Mouse (Mus musculus) MEL (cell line): ENCODE data around the gene Igfbp2. TPM values are rescaled to one million over a fixed set of nuclear protein-coding genes. Genes with fewer than 3 reads are reported as not detected.

Experiments used
- DNase-seq: peaks from one replicate; pipeline ENCODE4 v3.0.0; 2011; ENCODE audit warnings: low read depth, low spot score
- H3K27ac ChIP-seq: 2 replicates; pipeline ENCODE4 v1.5.1; 2012; ENCODE audit warnings: low read depth, mild to moderate bottlenecking, control low read depth, low read length, moderate library complexity; ENCODE audit not compliant: control insufficient read depth
- H3K27me3 ChIP-seq, 2 experiments: fragments of 150-350 bp in 1 of 2; sonication (generic) in 1 of 2; 2 replicates each; pipeline ENCODE4 v1.6.1; 2012; ENCODE audit warnings: low read length in 2 of 2, mild to moderate bottlenecking in 2 of 2, improper control_type of control experiment in 1 of 2, moderate library complexity in 1 of 2; ENCODE audit not compliant: insufficient read depth in 2 of 2, control insufficient read depth in 1 of 2
- H3K36me3 ChIP-seq, 2 experiments: 2 replicates each; pipeline ENCODE4 v1.6.1; 2012 to 2014; ENCODE audit warnings: low read length in 2 of 2, improper control_type of control experiment in 1 of 2, inconsistent platforms in 1 of 2, mild to moderate bottlenecking in 1 of 2; ENCODE audit not compliant: insufficient read depth in 2 of 2, control insufficient read depth in 1 of 2
- H3K4me1 ChIP-seq, 2 experiments: fragments of 150-350 bp in 1 of 2; sonication (generic) in 1 of 2; 2 replicates each; pipeline ENCODE4 v1.6.1; 2012; ENCODE audit warnings: low read length in 2 of 2, improper control_type of control experiment in 1 of 2, mild to moderate bottlenecking in 1 of 2; ENCODE audit not compliant: insufficient read depth in 2 of 2, control insufficient read depth in 1 of 2
- H3K4me3 ChIP-seq, 2 experiments: fragments of 150-350 bp in 1 of 2; sonication (generic) in 1 of 2; 2 replicates each; pipeline ENCODE4 v1.5.1; 2012; ENCODE audit warnings: low read depth in 2 of 2, low read length in 2 of 2, mild to moderate bottlenecking in 2 of 2, moderate library complexity in 2 of 2, control low read depth in 1 of 2, improper control_type of control experiment in 1 of 2; ENCODE audit not compliant: control insufficient read depth in 1 of 2, insufficient read depth in 1 of 2
- H3K79me2 ChIP-seq: 2 replicates; pipeline ENCODE4 v1.6.1; 2012; ENCODE audit warnings: mild to moderate bottlenecking, low read length, moderate library complexity; ENCODE audit not compliant: control insufficient read depth, poor library complexity, insufficient read depth
- H3K9ac ChIP-seq: 2 replicates; pipeline ENCODE4 v1.6.1; 2012; ENCODE audit warnings: low read depth, mild to moderate bottlenecking, control low read depth, low read length, moderate library complexity; ENCODE audit not compliant: control insufficient read depth, poor library complexity, severe bottlenecking
- H3K9me3 ChIP-seq: fragments of 150-350 bp; sonication (generic); replicated peaks from 2 replicates; pipeline ENCODE4 v1.6.1; 2012; ENCODE audit warnings: mild to moderate bottlenecking, low read length, improper control_type of control experiment, moderate library complexity; ENCODE audit not compliant: insufficient read depth
- CHD1 ChIP-seq: IDR thresholded peaks from 2 replicates; pipeline ENCODE4 v1.6.1; 2012; ENCODE audit warnings: low read depth, mild to moderate bottlenecking, inconsistent platforms, low read length, improper control_type of control experiment
- CHD2 ChIP-seq: IDR thresholded peaks from 2 replicates; pipeline ENCODE4 v1.6.1; 2011; ENCODE audit warnings: low read length, improper control_type of control experiment
- E2F4 ChIP-seq: IDR thresholded peaks from 2 replicates; pipeline ENCODE4 v1.6.1; 2011; ENCODE audit warnings: low read depth, low read length, improper control_type of control experiment, borderline replicate concordance
- ELF1 ChIP-seq: IDR thresholded peaks from 2 replicates; pipeline ENCODE4 v1.6.1; 2014; ENCODE audit warnings: low read depth, mild to moderate bottlenecking, inconsistent platforms, low read length, improper control_type of control experiment, moderate library complexity
- EP300 ChIP-seq, 2 experiments: IDR thresholded peaks; 2 replicates each; pipeline ENCODE4 v1.6.1; 2011; ENCODE audit warnings: improper control_type of control experiment in 2 of 2, low read length in 2 of 2, low read depth in 1 of 2, mild to moderate bottlenecking in 1 of 2
- ETS1 ChIP-seq: IDR thresholded peaks from 2 replicates; pipeline ENCODE4 v1.6.1; 2012; ENCODE audit warnings: low read depth, mild to moderate bottlenecking, inconsistent platforms, low read length, improper control_type of control experiment, moderate library complexity
- GATA1 ChIP-seq: IDR thresholded peaks from 2 replicates; pipeline ENCODE4 v1.6.1; 2011; ENCODE audit warnings: low read depth, low read length, improper control_type of control experiment
- HCFC1 ChIP-seq: IDR thresholded peaks from 2 replicates; pipeline ENCODE4 v1.6.1; 2012; ENCODE audit warnings: low read depth, mild to moderate bottlenecking, inconsistent platforms, low read length, improper control_type of control experiment, moderate library complexity
- JUND ChIP-seq: IDR thresholded peaks from 2 replicates; pipeline ENCODE4 v1.6.1; 2011; ENCODE audit warnings: low read depth, mild to moderate bottlenecking, improper control_type of control experiment, low read length
- MAFK ChIP-seq: IDR thresholded peaks from 2 replicates; pipeline ENCODE4 v1.6.1; 2011; ENCODE audit warnings: low read depth, mild to moderate bottlenecking, low read length, improper control_type of control experiment, borderline replicate concordance
- MYB ChIP-seq: IDR thresholded peaks from 2 replicates; pipeline ENCODE4 v1.6.1; 2011; ENCODE audit warnings: mild to moderate bottlenecking, low read depth, low read length, improper control_type of control experiment
- NELFE ChIP-seq: IDR thresholded peaks from 2 replicates; pipeline ENCODE4 v1.6.1; 2011; ENCODE audit warnings: low read depth, low read length, improper control_type of control experiment
- NRF1 ChIP-seq: IDR thresholded peaks from 2 replicates; pipeline ENCODE4 v1.6.1; 2014; ENCODE audit warnings: low read depth, mild to moderate bottlenecking, inconsistent platforms, low read length, improper control_type of control experiment, moderate library complexity; ENCODE audit not compliant: poor library complexity, insufficient read depth, severe bottlenecking
- POLR2A ChIP-seq, 2 experiments: IDR thresholded peaks; 2 replicates each; pipeline ENCODE4 v1.6.1; 2011 to 2012; ENCODE audit warnings: low read length in 2 of 2, mild to moderate bottlenecking in 2 of 2, control low read depth in 1 of 2, improper control_type of control experiment in 1 of 2, low read depth in 1 of 2, moderate library complexity in 1 of 2; ENCODE audit not compliant: control insufficient read depth in 1 of 2, insufficient read depth in 1 of 2, poor library complexity in 1 of 2
- RAD21 ChIP-seq: IDR thresholded peaks from 2 replicates; pipeline ENCODE4 v1.6.1; 2011; ENCODE audit warnings: mild to moderate bottlenecking, low read depth, low read length, improper control_type of control experiment
- SIN3A ChIP-seq: IDR thresholded peaks from 2 replicates; pipeline ENCODE4 v1.6.1; 2012; ENCODE audit warnings: low read length, improper control_type of control experiment, inconsistent platforms
- TAL1 ChIP-seq: IDR thresholded peaks from 2 replicates; pipeline ENCODE4 v1.6.1; 2012; ENCODE audit warnings: mild to moderate bottlenecking, inconsistent platforms, low read length, moderate library complexity, mixed read lengths
- TBP ChIP-seq: IDR thresholded peaks from 2 replicates; pipeline ENCODE4 v1.8.0; 2011; ENCODE audit warnings: low read depth, low read length, improper control_type of control experiment
- UBTF ChIP-seq: IDR thresholded peaks from 2 replicates; pipeline ENCODE4 v1.6.1; 2012; ENCODE audit warnings: low read depth, mild to moderate bottlenecking, inconsistent platforms, low read length, improper control_type of control experiment, moderate library complexity, borderline replicate concordance; ENCODE audit not compliant: insufficient read depth
- USF1 ChIP-seq: IDR thresholded peaks from 2 replicates; pipeline ENCODE4 v1.6.1; 2014; ENCODE audit warnings: low read depth, mild to moderate bottlenecking, inconsistent platforms, low read length, improper control_type of control experiment, moderate library complexity
- ZKSCAN1 ChIP-seq: IDR thresholded peaks from 2 replicates; pipeline ENCODE4 v1.6.1; 2012; ENCODE audit warnings: low read depth, mild to moderate bottlenecking, inconsistent platforms, low read length, improper control_type of control experiment, moderate library complexity
- ZMIZ1 ChIP-seq: IDR thresholded peaks from 2 replicates; pipeline ENCODE4 v1.6.1; 2012; ENCODE audit warnings: low read depth, mild to moderate bottlenecking, inconsistent platforms, low read length, improper control_type of control experiment, moderate library complexity
- polyA plus RNA-seq, 2 experiments: library from polyadenylated mRNA; stranded (reverse) in 1 of 2; unstranded in 1 of 2; fragments of >175 nt in 1 of 2; fragments of >200 nt in 1 of 2; gene quantifications; 2 replicates each; pipeline versions ENCODE4 v1.2.1 to v1.2.4; 2012; ENCODE audit warnings: low replicate concordance in 2 of 2, low read depth in 1 of 2; ENCODE audit not compliant: insufficient read length in 2 of 2, insufficient read depth in 1 of 2, missing spikeins in 1 of 2
- total RNA-seq: library from RNA; depleted of rRNA; stranded (reverse); fragments of 300-350 nt; gene quantifications from 2 replicates; pipeline ENCODE4 v1.2.3, GENCODE M21; 2012; rRNA removed

Gene Igfbp2
- not detected in 2 replicates for total RNA-seq
- not detected for polyA plus RNA-seq

GRCm38 (mm10) chr1:72823751-72824706 is at the start of gene Igfbp2:
TSS of gene Igfbp2 (plus strand) at chr1:72824503.
- no peaks in the 10 kb centered on the region for H3K4me1 ChIP-seq
- H3K9me3 ChIP-seq = no peaks in the 10 kb centered on the region
- H3K9ac ChIP-seq = no peak within 1 kb of the TSS
- DNase-seq = no peak
- TF ChIP-seq HCFC1 (no peak), ZMIZ1 (no peak), TAL1 (no peak), MYB (no peak), ETS1 (no peak), ELF1 (no peak), CHD1 (no peak), TBP (no peak), CHD2 (no peak), GATA1 (no peak), E2F4 (no peak), POLR2A (IDR thresholded peaks at IDR 0.05; ENCODE audit: control insufficient read depth in 1 of 2, insufficient read depth in 1 of 2, low read depth in 1 of 2, low read length in 2 of 2, poor library complexity in 1 of 2) (no peak)
- no peak within 1 kb of the TSS for H3K27ac ChIP-seq
- no peaks in the 10 kb centered on the region for H3K79me2 ChIP-seq
- no peaks in the 10 kb centered on the region for H3K36me3 ChIP-seq
- H3K4me3 ChIP-seq = no peak within 1 kb of the TSS
- no peaks in the 10 kb centered on the region; a peak in 1 of 4 replicates for H3K27me3 ChIP-seq

- Histone ChIP-seq H3K9me3 (no peaks in the 10 kb centered on the region), H3K27ac (no peak overlapping the region), H3K4me3 (no peak overlapping the region), H3K27me3 (no peaks in the 10 kb centered on the region), H3K36me3 (no peaks in the 10 kb centered on the region), H3K9ac (no peak overlapping the region), H3K4me1 (no peaks in the 10 kb centered on the region), H3K79me2 (no peaks in the 10 kb centered on the region)
- peak; percentile 9 for DNase-seq
- TF ChIP-seq CHD2 (no peak), RAD21 (no peak), TAL1 (no peak), SIN3A (no peak), NELFE (no peak), ZKSCAN1 (no peak), EP300 (IDR thresholded peaks at IDR 0.05; ENCODE audit: low read depth in 1 of 2, low read length in 2 of 2) (no peak), TBP (no peak), NRF1 (no peak), MAFK (no peak), UBTF (no peak), MYB (no peak), JUND (no peak), USF1 (no peak)
Measured at GRCm38 (mm10) chr1:72778789-72779188, 45.5 kb upstream of the Igfbp2 start.
